Mouse (Mus musculus) v-Abl transformed pro-B cells (cell line): ENCODE data around the gene Glod5.

ENCODE experiments used
- in situ Hi-C, 2 experiments: fragments of 400-800 bp; cut with MboI; formaldehyde crosslinking; loops; one replicate each; pipeline ENCODE4 v1.15.1; 2025; ENCODE audit not compliant: unreplicated experiment in 2 of 2

Gene Glod5

GRCm38 (mm10) chrX:7971292-7971691 is 47.0 kb downstream of the Glod5 start:
- in situ Hi-C loops: no loop called here

GRCm38 (mm10) chrX:7968899-7969298 is 49.4 kb downstream of the Glod5 start:
- in situ Hi-C loops: no loop called here

GRCm38 (mm10) chrX:7968226-7968625 is 50.1 kb downstream of the Glod5 start:
- in situ Hi-C loops: no loop called here

GRCm38 (mm10) chrX:7967596-7968201 is 50.6 kb downstream of the Glod5 start:
- in situ Hi-C loops: no loop called here

GRCm38 (mm10) chrX:7966161-7966560 is 52.1 kb downstream of the Glod5 start:
- in situ Hi-C loops: no loop called here

- in situ Hi-C loops: no loop called here
Observed at GRCm38 (mm10) chrX:7963829-7964626, 54.3 kb downstream of the Glod5 start.

GRCm38 (mm10) chrX:7958868-7959267 is 59.4 kb downstream of the Glod5 start:
- in situ Hi-C loops: no loop called here
